11 mouse cellular contexts compared by ENCODE assay signal in the genomic region with DNA sequence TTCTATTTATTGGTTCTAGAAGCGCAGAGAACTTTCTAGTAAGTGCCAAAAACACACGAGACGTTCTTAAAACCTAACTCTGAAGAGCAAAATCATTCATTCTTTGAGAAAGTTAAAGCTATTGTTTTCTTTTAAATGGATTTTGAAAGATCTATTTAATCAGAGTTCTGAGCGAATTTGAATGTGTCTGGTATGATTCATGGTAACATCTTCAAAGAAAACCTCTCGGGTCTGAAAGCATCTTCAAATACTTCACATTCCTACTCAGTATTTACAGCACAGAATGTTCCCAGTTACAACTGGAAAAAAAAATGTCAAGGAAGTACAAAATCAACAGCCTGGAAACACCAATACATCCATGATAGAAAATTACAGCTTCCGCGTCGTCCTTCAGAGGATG.
"Had no signal": no experiment of that assay in that cellular context is flagged by ENCODE, and none has a peak within 500 bp of the region (broad histone marks: within the 10 kb centered on the region; RNA-seq: fewer than 3 reads in every experiment).

No protein-coding gene starts in this region.

- H3K4me3 ChIP-seq: liver, embryonic 13.5 days; megakaryocyte, embryonic 14.5 days; midbrain, embryonic 10.5 days had no signal

- H3K9ac ChIP-seq: liver, embryonic 13.5 days had no signal

- DNase-seq: kidney, adult 18-20 months; kidney, adult 9 months; kidney, postnatal 25 days; liver, embryonic 13.5 days; lung, adult 2 months; midbrain, embryonic 14.5 days; thymus, postnatal 25 days had no signal

- H3K27ac ChIP-seq: liver, embryonic 13.5 days; midbrain, embryonic 10.5 days; stomach, postnatal 0 days had no signal

- H3K4me2 ChIP-seq: liver, embryonic 13.5 days had no signal

- H3K9me3 ChIP-seq: liver, embryonic 13.5 days; midbrain, embryonic 10.5 days had no signal

- ATAC-seq: intestine, embryonic 16.5 days had no signal

- H3K36me3 ChIP-seq: liver, embryonic 13.5 days; midbrain, embryonic 10.5 days had no signal

- H3K4me1 ChIP-seq: liver, embryonic 13.5 days; midbrain, embryonic 10.5 days had no signal
